Mouse (Mus musculus): ENCODE measurements at regions not wholly inside any gene's neighbourhood (a gene's known extent, or its start where the extent isn't known, plus 50 kb on each side); places are given as distances from the start of the nearest gene placed in this dataset.
"Not testable (repeated sequence)": the region's sequence is repeated elsewhere in the genome, so short reads cannot be mapped to it uniquely, and the experiment has no call there.

DNA sequence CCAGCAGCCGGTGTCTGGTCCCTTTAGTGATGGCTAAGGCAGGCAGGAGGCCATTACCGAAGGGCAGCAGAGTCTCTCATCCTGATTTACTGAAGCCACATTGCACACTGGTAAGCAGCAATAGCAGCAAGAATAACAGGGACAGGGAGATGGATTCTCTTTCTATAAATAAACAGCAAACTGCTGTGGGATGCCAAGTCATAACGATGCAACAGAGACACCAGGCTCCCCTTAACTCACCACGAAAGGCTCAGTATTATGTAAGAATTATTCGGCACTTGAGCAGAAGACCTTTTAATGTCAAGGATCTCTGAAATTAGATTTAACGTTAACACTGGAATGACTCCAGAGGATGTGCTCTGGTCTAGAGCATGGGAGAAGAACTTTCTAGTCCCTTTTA lies 202.1 kb downstream of the Ddx10 start:
- no peak for DNase-seq

DNA sequence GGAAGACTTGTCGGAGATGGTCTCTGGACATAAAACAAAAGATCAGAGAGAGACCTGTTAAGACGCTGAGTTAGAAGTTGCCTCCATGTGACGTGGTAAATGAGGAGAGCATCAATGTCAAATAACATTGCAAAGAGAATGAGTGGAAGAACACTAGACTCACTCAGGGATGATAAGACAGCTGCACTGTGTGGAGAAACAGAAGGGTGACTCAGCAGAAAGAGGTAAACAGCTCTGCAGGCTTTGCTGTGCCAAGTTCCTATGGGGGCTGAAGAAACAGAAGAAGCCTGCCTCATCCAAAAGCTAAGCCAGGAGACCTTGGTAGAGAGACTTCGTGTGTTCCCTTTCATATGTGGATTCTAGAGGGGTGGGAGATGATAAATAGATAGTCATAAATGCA lies 214.1 kb downstream of the Ddx10 start:
- no peak for DNase-seq

DNA sequence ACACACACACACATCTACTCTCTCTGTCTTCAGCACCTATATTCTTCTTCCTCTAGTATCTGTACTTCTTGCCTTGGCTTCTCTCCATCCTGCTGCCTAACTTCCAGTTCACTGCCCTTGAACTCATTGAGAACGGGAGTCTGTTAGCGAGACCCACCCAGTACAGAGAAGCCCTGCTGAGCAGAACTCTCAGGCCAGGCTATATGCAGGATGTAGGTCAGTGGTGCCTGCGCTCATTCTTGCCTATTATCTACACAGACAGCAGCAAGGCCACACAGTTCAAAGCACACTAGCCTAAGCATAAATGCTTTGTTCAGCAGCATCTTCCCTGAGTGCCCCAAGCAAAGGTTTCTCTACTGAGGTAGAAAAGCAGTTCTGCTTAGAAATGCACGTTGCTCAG lies 225.8 kb downstream of the Ddx10 start:
- peak; percentile 81 for DNase-seq

DNA sequence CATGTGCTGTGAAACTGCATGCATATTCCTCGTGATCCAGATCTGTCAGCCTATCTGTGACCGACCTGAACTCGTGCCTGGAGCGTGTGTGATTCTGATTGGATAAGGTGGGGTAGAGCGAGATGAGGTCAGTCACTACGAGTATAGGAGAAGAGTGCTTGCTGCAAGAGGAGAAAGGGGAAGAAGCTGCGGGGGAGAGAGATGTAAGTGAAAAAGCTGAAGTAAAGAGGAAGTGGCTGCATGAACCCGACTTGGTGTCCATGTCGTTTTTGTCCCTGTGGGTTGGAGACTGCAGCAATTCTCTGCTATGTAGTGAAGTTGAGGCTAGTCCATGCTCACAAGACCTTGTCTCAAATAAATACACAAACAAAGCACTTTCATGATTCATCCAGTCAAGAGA lies 237.1 kb downstream of the Ddx10 start:
- DNase-seq: no peak

DNA sequence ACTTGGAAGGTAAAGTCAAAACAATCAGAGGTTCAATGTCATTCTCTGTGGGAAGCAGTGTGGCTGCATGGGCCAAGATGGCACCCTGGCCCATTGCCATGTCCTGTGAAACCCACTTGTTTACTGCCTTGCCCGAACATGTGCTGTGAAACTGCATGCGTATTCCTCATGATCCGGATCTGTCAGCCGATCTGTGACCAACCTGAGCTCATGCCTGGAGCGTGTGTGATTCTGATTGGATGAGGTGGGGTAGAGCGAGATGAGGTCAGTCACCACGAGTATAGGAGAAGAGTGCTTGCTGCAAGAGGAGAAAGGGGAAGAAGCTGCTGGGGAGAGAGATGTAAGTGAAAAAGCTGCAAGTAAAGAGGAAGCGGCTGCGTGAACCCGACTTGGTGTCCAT lies 240.5 kb downstream of the Ddx10 start:
- no peak for DNase-seq

DNA sequence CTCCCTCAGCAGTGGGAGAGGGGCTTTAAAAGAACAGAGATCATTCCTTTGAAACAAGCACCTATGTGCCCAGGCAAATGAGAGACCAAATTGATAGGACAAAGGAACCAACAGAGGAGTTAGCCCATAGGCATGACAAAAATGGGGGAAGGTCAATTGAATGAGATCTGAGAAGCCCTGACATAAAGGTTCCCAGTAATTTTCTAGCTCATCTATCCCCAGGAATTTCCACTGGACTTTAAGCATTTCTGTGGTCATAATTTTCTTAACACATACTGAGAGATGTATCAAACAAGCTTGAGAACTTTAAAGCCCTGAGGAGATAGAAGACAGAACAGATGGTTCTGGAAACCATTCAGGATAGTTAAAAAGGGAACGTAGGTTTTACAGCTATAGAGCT lies 241.8 kb downstream of the Ddx10 start:
- no peak for DNase-seq

DNA sequence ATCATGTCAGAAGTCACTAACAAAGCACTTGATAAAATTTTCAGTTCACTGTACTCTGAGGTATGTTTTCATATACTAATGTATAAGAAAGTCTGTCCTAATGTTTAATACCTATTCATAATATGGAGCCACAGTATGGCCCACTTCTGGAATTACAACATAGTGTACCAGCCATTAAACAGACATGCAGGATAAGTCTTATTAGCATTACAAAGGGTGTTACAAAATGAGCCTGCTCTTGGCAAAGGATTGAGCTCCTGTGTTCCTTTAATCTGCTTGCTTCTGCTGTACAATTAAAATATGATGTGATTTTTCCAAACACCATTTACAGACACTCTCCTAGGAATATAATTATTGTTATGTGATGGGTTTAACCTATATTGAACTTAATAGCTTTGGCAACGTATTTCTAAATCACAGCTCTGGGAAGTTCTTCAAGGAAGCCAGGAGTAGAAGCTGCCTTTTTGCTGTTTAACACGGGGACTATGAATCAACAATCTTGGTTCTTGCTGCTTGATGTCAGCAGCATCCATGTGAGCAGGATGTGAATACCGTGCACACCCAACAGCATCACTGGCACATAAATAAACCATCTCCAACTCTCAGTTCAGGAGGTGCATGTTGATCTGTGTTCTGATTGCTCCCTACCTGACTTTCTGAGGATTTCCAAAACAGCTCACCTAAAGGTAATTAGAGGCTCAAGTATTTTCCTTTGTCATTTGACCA lies 243.4 kb downstream of the Ddx10 start:
- no peak for DNase-seq

DNA sequence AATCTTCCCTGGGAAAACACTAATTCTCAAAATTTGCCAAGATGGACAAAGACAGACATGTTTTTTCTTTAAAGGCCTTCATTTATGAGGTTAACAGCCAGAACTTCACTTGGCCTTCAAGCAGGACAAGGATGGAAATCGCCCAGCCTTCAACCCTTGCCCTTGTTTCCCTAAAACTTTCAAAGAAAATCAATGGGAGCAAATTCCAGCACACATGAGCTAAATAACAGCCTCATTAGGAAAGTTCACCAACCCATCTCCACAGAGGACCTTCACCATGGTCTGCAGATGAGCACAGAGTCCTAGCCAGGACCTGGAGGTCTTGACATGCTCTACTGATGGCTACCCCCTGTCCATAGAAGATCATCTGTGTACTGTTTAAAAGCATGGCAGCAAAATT lies 271.8 kb downstream of the Ddx10 start:
- DNase-seq: no peak

DNA sequence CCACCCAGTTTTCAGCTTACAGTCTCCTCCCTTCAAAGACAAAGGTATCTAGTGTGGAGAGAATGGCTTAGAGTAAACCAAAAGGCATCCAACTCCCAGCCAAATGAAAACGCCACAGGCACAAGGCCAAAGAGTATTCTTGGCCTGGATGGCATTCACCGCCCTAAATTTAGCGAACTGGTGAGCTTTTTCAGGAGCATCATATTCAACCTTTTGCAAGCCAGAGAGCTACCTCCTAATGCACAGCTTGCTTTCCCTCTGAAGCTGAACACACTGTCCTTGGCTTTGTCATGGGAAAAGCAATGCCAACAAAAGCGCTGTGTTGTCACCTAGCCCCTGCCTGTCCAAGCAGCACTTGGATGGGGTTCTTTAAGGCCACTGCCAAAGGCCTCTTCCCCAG lies 282.2 kb downstream of the Ddx10 start:
- no peak for DNase-seq

DNA sequence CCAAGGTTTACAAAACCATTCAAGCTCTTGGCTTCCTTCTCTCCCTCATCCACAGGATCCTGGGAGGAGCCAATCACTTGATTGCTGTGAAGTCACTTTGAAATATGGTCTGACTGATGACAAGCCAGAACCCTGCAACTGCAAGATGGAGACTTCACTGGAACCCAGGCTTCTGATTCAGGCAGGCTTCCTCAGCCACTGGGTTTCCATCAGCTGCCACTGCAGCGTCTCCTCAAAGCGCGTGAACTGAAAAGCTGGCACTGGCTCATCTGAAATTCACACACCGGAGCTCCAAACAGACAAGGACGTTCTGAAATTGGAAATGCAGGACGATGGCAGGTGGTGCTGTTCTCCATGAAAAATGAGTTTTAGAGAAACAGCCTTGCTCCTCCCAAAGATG lies 280.1 kb upstream of the AI593442 start:
- DNase-seq: no peak

DNA sequence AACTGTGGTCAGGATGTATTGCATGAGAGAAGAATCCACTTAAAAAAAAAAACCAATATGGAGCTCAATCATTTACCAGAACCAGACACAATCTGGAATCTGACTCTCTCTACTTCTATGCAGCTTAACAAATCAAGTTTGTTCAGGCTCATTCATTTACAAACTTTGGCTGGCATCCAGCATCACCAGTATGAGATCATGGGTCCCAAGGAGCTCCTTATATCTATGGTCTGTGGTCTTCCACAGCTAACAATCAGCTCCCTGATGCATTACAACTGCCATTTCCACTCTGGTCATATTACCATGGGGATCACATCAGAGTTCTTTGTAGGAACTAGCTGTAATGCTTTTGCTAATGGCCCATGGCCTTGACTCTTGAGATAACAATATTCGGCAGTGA lies 277.7 kb upstream of the AI593442 start:
- DNase-seq: peak; percentile 36

DNA sequence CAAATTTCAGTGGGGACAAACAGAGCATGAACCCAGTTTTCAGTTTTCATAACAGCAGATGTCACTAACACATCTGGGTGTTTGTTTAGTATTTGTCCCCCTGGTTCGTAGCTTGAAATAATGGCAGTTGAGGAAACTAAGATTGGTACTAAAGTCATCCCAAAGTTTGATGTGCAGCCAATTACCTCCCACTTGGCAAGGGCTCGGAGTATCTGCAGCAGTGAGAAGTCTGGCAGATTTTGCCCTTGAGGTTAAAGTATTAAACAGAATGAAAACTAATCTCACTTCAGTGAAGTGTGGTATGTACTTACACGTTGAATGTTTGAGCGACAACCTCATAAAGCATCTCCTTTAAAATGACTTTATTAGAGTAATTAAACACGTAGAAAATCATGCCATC lies 264.5 kb upstream of the AI593442 start:
- no peak for DNase-seq

DNA sequence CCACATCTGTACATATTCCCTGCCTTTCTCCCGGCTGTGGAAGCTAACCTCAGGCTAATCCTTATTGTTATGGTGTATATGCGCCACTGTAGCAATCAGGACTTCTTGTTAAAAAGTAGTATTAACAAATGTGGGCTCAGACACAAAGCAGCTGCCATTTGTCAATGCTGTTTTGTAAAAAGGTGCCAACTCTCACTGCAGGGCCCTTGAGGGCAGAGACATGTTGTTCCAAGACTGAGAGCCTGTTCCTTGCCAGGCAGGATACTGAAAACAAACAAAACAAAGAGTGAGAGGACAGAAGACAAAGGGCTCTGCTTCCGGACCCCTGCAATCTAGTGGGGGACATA lies 262.0 kb upstream of the AI593442 start:
- no peak for DNase-seq

DNA sequence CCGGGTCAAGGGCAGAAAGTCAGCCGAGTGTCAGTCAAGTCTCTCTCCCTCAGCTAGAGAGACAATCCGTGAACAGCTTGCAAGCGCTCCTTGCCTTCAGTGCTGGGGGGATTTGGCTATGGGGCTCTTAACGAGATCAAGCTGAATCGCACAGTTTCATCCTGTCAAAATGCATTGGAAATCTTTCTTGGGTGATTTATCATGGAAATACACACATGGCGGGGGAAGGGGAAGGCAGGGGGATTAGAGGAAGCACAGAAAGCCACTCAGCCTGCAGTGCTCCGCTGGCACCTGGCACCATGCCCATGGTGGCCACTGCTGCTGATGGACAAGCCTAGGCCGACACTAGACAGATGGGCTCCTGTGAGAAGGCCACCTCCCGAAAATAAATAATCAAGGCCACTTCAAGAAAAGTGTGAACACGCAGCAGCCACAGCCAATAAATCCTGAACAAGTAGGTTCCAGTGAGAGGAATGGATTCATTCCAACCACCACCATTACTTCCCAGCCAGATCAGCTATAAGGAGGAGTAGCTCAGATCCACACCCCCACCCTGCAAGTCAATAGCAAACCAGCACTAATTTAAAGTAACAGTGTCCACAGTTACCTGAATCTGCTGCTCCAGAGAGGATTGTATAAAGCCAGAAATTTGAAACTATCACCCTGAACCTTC lies 261.5 kb upstream of the AI593442 start:
- DNase-seq: peak; percentile 87

DNA sequence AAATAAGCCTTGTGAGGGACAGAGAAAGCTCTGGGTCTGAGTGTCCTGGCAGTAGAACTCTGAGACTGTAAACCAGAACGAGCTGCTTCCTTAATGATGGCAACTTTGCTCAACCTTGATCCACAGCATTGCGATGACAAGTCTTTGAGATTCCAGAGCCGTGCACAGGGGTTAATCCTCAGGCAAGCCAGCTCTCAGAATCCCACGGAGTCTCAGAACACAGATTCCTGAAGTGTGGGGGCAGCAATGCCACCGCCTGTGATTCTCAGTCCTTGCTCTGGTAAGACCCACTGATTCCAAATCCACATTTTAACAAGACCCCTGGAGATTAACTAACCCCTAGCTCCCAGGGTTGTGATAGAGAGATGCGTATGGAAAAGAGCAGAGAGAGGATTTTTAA lies 255.5 kb upstream of the AI593442 start:
- no peak for DNase-seq

DNA sequence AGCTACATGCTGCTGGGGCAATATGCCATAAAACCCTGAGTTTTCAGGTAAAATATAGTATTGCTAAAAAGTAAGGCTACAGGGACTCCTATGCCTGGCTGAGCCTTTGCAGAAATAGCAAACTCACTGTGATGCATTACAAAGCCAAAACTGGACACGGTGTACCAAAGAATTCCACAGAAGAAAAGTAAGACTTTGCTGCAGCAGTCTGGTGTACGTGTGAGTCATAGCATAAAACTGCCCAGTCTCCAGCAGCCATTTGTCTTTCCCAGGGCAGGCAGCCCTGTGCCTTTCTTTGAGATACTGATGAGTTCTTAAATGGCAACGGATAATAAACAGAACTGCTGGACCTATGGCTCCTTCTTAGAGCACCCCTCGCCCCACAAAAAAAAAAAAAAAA lies 237.9 kb upstream of the AI593442 start:
- no peak for DNase-seq

DNA sequence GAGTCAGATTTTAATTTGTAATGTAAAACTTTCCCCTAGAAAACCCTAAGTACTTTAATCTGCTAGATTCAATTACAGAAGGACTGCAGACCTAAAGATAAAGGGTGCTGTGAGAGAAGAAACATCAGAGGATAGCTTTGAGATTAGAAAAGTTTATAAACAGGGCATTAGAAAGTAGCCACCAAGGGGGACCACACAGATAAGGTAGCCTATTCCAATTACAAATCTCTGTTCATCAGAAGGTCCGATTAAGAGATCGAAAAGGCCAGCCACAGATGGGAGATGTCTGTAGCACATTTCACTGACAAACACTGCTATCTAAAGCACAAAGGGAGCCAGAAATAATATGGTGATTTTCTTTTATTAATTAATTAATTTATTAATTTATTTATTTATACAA lies 209.1 kb upstream of the AI593442 start:
- not testable (repeated sequence) for DNase-seq

DNA sequence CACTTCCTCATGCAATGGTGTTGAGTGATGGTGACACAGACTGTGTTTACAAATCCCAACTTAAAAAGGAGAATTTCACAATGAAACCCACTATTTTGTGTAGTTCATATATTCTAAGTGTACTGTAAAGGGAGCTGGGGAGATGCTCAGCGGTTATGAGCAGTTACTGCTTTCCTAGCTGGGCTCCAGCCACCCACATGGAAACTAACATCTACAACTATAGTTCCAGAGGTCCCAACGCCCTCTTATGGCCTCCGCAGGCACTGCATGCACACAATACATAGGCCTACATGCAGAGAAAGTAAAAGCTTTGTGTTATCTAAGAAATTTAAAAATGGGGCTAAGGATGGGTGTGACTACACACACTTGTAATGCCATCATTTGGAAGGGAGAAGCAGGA lies 208.4 kb upstream of the AI593442 start:
- not testable (repeated sequence) for DNase-seq

DNA sequence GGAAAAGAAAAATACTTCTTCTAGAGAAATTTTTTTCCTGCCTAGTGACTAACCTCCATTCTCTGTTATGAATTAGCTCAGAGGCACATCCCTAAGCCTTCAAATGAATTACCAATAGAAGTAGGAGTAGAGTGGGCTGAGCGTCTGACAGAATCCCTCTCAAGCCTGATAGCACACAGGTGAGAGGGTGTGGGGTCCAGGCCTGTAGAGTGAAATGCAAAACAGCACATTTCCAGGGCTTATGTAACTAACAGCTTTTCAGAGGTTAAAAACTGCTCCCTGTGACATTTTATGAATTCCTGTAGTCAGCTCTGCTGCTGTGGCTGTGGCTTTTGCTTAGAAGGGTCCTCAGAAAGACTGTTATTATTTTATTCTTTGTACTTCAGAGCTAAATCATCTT lies 187.7 kb upstream of the AI593442 start:
- no peak for DNase-seq

DNA sequence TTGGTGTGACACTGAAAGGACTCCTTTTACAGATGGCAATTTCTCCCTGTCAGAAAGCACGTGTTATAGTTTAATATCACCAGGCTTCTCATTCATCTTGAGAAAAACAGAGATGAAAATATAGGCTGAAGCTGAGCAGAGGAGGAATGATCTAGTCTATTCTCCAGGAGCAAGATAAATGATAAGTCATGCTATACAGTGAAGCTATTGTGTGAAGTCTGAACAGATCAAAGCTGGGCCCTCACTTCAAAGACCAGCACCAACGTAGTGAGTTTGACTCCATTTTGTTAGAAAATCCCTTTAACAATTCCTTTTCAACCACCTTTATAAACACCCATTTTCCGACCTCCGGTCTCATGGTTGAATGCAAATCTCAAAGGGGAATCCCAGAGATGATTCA lies 180.7 kb upstream of the AI593442 start:
- DNase-seq: no peak

DNA sequence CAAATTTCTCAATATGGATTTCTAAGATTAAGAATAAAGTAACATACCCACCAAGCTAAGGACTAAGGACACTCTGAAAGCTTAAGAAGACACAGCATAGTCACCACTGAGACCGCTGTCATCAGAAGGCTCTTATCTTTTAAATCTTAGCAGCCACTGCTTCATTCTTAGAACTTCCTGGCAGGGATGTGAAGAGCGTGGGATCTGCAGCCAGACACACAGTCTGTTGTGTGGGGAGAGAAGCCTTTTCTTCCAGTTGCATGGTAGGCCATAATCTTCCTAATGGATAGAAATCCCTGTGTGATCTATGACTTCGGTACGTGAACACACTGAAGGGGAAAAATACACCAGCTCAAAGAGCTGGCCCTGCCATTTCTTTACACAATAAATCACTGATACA lies 178.8 kb upstream of the AI593442 start:
- no peak for DNase-seq

DNA sequence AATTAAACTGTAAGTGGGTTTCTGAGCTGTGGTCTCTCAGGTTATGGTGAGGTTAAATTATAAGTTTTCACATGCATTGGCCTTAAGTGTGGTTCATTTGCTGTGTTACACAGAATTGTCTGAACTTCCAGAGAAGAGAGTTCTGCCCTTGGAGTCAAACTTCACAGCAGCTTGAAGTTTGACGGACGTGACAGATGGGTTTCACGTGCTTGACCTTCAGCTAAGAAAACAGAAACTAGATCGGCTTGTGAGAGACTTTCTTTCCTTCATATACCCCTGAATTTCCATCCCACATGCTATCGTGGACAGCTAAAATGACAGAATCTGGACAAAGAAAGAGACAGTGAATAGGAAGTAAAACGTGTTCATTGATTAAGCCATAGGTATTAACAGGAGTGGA lies 173.8 kb upstream of the AI593442 start:
- DNase-seq: no peak

DNA sequence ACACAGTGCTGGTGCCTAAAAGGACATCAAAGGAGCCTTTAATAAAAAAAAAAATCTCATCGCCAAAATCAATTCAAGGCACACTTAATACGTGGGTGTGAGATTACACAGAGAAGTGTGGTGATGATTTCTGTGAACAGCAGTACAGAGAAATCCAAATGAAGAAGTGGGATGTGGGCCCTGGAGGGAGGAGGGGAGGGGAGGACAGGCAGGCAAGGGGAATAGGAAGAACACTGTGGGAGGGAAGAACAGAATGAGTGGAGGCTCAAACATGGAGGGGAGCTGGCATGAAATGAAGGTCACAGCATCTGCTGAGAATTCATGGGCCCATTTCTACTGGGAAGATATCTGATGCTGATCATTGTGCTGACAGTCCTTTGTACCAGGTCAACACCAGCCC lies 171.0 kb upstream of the AI593442 start:
- DNase-seq: no peak

DNA sequence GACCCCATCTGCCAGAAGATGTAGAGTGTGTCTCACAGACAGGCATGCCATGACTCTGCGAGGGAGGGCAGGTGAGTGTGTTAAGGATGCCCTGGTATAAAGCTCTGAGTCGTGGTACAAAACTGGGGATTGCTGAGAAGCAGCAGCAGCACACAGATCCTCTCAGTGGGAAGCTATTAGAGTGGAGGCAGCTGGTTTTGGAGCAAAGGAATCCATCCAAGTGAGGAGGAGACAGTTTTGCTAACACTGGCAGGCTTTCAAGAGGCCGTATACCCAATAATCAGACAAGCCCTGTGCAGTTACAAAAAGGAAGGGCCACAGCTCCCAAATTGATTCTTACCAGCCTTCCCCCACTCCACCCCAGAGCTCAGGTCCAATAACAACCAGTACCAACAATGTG lies 170.4 kb upstream of the AI593442 start:
- no peak for DNase-seq

DNA sequence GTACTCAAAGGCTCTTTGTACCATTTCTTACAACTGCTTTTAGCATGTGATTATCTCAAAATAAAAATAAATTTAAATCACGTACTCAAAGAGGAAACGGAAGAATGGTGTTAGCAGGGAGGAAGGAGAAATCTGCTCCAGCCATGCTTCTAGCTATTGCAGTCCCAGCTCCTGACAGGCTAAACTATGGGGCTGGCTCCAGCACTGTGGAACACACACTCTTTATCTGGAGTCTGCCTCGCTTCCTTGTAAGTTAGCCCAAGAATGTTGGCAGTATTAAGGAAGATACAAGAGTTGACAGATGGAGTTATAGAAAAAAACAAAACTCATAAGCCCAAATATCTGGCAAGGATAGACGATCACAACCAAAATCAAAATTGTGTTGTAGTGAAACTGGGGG lies 161.5 kb upstream of the AI593442 start:
- DNase-seq: no peak
